Mouse (Mus musculus) limb, embryonic 10.5 days (tissue): Measurements from ENCODE around the gene Spo11. TPM values are rescaled to one million over a fixed set of nuclear protein-coding genes. Genes with fewer than 3 reads are reported as not detected.
A peak's percentile ranks its signal among the peaks of the same experiment; 100 is the strongest.

Source experiments
- DNase-seq: peaks from one replicate; pipeline ENCODE4 v3.0.0-alpha.2; 2017; ENCODE audit warnings: low spot score
- H3K27ac ChIP-seq: fragments of 300-500 bp; sonication (generic); 2 replicates; pipeline ENCODE4 v1.5.1; 2016; ENCODE audit warnings: mild to moderate bottlenecking
- H3K27me3 ChIP-seq: fragments of 300-500 bp; sonication (generic); 2 replicates; pipeline ENCODE4 v1.6.1; 2016; ENCODE audit warnings: low read depth, mild to moderate bottlenecking; ENCODE audit not compliant: poor library complexity, severe bottlenecking
- H3K36me3 ChIP-seq: fragments of 300-500 bp; sonication (generic); 2 replicates; pipeline ENCODE4 v1.6.1; 2016; ENCODE audit warnings: mild to moderate bottlenecking, moderate library complexity
- H3K4me1 ChIP-seq: fragments of 300-500 bp; sonication (generic); 2 replicates; pipeline ENCODE4 v1.6.1; 2016
- H3K4me3 ChIP-seq: fragments of 300-500 bp; sonication (generic); 2 replicates; pipeline ENCODE4 v1.5.1; 2016; ENCODE audit warnings: mild to moderate bottlenecking, moderate library complexity
- H3K9me3 ChIP-seq: fragments of 300-500 bp; sonication (generic); replicated peaks from 2 replicates; pipeline ENCODE4 v1.6.1; 2016; ENCODE audit warnings: mild to moderate bottlenecking
- WGBS: fragments of 180-500 bp; shearing (Covaris S2); methylation state at CpG from one replicate; pipeline ENCODE4 v1.1.7; 2016; 5-methylcytosine and 5-hydroxymethylcytosine counted together
- polyA plus RNA-seq: library from polyadenylated mRNA; unstranded; fragments of >200 nt; fragmentation: Nextera tagmentation; extraction: Ambion mirVana; gene quantifications from 2 replicates; pipeline ENCODE4 v1.2.1, GENCODE M21; 2016

Gene Spo11
- polyA plus RNA-seq, 1 experiment from 2014 or later: 0.79 TPM

DNA sequence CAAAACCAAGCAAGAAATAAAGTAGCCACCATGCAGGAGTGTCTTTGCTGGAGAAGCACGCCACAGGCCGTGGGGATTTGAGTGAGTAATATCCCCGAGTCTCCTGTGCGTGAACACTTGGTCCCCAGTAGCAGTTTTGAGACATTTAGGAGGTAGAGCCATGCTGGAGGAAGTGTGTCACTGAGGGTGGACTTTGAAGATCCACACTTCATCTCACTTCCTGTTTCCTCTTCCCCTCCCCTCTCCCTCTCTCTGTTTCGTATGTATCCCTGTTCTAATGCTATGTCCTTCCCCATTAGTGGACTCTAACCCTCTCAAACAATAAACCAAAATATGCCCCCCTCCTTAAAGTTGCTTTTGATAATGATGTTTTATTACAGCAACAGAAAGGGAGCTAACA lies 11.0 kb upstream of the Spo11 start:
- Histone ChIP-seq H3K27me3 (no peaks in the 10 kb centered on the region), H3K9me3 (no peaks in the 10 kb centered on the region), H3K27ac (no peak overlapping the region), H3K36me3 (no peaks in the 10 kb centered on the region), H3K4me1 (peaks cover 7% of the 10 kb centered on the region), H3K4me3 (no peak overlapping the region)
- no peak for DNase-seq
- WGBS: 83% methylated on average over 5 of the region's 5 CpGs

- Histone ChIP-seq H3K4me1 (peaks cover 23% of the 10 kb centered on the region), H3K27me3 (no peaks in the 10 kb centered on the region), H3K27ac (no peak overlapping the region), H3K36me3 (no peaks in the 10 kb centered on the region), H3K4me3 (no peak overlapping the region), H3K9me3 (no peaks in the 10 kb centered on the region)
- DNase-seq: no peak
- 86% methylated on average over 2 of the region's 2 CpGs for WGBS
Observed at GRCm38 (mm10) chr2:172971865-172972264, 5.6 kb upstream of the Spo11 start.

DNA sequence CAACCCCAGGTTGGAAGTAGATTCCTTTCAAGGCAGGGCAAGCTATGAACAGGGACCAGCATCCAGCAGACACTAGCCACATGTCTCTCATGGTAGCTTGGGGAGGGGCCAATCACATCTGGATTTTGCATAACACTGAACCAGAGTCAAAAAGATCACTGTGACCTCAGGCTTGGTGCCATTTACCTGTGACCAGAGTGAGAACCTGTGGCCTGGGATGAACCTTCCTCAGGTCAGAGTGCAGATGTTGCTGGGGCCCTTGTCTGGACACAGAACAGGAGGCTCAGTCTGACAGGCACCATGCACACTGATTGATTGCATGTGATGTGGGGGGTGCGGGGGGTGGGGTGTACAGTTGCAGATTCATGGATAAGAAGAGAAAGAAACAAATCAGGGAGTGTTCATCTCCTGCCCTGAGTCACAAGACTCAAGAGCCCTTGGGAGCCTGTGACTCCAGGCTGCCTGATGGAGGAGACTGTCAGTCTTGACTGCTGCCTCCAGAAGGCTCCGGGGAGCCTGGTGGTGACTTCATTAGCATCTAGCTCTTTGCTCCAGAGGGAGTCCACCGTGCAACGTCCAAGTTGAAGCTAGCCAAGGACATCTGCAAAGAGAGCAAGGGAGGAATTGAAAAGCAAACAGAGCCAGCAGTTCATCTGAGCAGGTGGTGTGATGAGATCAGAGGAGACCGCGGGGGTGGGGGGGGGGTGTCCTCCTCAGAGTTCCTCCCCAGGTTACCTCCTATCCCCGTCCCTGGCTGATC lies 3.5 kb upstream of the Spo11 start:
- peaks cover 7% of the 10 kb centered on the region; the same call in 1 of the 2 replicates for H3K27me3 ChIP-seq
- DNase-seq: no peak
- H3K4me3 ChIP-seq: no peak overlapping the region
- H3K9me3 ChIP-seq: no peaks in the 10 kb centered on the region
- H3K27ac ChIP-seq: no peak overlapping the region; the same call in 1 of the 2 replicates
- WGBS: 30% methylated on average over 7 of the region's 7 CpGs
- H3K36me3 ChIP-seq: no peaks in the 10 kb centered on the region
- H3K4me1 ChIP-seq: peaks cover 40% of the 10 kb centered on the region

DNA sequence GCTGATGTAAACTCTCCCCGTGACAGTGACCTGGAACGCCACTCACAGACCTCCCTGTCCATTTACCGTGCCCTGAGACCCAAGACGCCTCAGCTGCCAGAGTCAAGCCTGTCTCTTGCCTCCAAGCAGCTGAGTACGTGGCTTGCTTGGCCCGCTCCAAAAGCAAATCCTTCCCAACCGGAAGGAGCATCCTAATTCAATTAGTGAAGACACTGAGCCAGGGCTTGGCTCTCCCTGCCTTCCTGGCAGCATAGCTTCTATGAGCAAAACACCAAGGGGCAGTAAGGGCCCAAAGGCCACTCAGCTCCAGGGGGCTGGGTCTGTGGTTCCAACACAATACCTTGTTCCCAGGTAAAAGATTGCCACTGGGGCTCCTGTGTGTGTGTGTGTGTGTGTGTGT lies 2.8 kb upstream of the Spo11 start:
- Histone ChIP-seq H3K4me3 (no peak overlapping the region), H3K27ac (peak overlapping the region; percentile 43)

DNA sequence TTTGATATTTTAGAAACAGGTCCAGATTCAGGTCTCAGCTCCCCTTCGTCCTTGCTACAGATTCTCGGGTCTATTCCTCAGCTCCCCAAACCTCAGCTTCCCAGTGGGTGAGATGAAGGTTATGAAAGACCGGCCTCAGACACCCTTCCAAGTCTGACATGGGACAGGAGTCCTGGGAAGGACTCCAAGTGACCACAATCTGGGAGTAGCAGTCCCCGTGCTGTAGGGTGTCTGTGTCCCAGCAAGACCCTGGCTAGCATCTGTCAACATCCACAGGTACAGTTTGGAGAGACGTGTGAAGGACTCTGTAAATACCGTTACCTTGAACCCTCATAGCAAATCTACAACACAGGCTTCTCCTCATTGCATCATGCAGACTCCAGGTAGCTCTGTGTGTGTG lies 2.3 kb upstream of the Spo11 start:
- WGBS: 78% methylated on average over 6 of the region's 6 CpGs
- H3K27me3 ChIP-seq: peaks cover 7% of the 10 kb centered on the region; the same call in 1 of the 2 replicates
- peaks cover 40% of the 10 kb centered on the region for H3K4me1 ChIP-seq
- no peak for DNase-seq
- H3K27ac ChIP-seq: peak overlapping the region; percentile 43; the same call in 1 of the 2 replicates
- no peaks in the 10 kb centered on the region for H3K36me3 ChIP-seq
- H3K4me3 ChIP-seq: no peak overlapping the region
- no peaks in the 10 kb centered on the region for H3K9me3 ChIP-seq

More for the DNA sequence above, 2.8 kb upstream of the Spo11 start:
- Histone ChIP-seq H3K27me3 (peaks cover 7% of the 10 kb centered on the region; the same call in 1 of the 2 replicates), H3K36me3 (no peaks in the 10 kb centered on the region), H3K4me1 (peaks cover 40% of the 10 kb centered on the region), H3K9me3 (no peaks in the 10 kb centered on the region)
- no peak for DNase-seq
- 46% methylated on average over 7 of the region's 7 CpGs for WGBS

GRCm38 (mm10) chr2:172976661-172977238 lies 750 bp upstream of the Spo11 start:
- H3K36me3 ChIP-seq: no peaks in the 10 kb centered on the region
- H3K9me3 ChIP-seq: no peaks in the 10 kb centered on the region
- DNase-seq: no peak
- H3K27ac ChIP-seq: peak overlapping the region; percentile 80
- H3K4me3 ChIP-seq: peak overlapping the region; percentile 36
- peaks cover 40% of the 10 kb centered on the region for H3K4me1 ChIP-seq
- WGBS: 28% methylated on average over 7 of the region's 7 CpGs
- H3K27me3 ChIP-seq: peaks cover 7% of the 10 kb centered on the region; the same call in 1 of the 2 replicates

DNA sequence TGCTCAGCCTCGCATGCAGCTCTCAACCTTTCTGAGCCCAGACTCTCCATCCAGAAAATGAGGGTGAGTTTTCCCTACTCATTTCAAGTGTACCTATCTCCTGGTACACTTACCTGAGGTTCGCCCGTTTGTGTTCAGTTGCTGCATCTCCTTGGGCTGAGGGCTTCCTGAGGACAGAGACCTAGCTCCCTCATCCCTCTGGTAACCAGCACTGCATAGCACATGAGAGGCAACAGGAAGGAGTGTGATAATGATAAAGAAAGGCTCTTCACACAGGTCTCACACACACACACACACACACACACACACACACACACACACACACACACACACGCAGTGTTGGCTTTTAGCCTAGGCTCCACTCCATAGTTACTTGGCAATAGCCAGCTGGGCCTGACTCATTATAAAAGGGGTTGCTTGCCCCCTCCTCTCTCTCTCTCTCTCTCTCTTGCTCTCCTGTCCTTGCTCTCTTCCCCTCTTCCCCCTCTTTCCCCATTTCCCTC lies 682 bp downstream of the Spo11 start:
- Histone ChIP-seq H3K27me3 (peaks cover 7% of the 10 kb centered on the region; the same call in 1 of the 2 replicates), H3K4me3 (no peak overlapping the region), H3K27ac (0 out of 2 replicates have a peak overlapping the region, but pooled peaks have one; percentile 80), H3K9me3 (no peaks in the 10 kb centered on the region), H3K4me1 (peaks cover 40% of the 10 kb centered on the region), H3K36me3 (no peaks in the 10 kb centered on the region)
- no peak for DNase-seq
- WGBS: 59% methylated on average over 4 of the region's 4 CpGs

DNA sequence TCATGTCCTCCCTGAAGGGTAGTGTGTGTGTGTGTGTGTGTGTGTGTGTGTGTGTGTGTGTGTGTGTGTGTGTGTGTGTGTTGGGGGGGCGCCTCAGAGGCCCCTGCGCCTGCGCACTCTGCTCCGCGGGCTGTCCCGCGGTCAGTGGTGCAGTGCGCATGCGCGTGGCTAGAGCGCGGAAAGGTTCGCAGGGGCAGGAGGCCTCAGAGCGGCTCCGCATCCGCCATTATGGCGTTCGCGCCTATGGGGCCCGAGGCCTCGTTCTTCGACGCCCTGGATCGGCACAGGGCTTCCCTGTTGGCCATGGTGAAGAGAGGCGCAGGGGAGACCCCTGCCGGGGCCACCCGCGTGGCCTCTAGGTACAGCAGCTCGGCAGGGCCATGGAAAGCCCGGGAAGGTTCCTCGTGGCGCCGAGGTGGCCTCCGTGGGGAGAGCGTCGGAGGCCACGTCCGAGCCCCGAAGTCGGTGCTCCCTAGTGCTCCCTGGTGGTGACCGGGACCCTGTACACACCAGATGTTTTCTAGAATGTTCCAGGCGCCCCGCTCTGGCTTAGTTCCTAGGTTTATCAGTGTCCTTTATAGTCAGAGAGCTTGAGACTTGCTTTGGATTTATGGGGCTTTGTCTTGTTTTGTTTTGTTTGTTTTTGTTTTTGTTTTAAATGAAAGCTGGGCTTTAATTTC lies 2.3 kb downstream of the Spo11 start:
- H3K27ac ChIP-seq: no peak overlapping the region
- H3K4me1 ChIP-seq: peaks cover 31% of the 10 kb centered on the region
- peaks cover 7% of the 10 kb centered on the region; the same call in 1 of the 2 replicates for H3K27me3 ChIP-seq
- H3K36me3 ChIP-seq: no peaks in the 10 kb centered on the region
- no peaks in the 10 kb centered on the region for H3K9me3 ChIP-seq
- WGBS: 95% methylated on average over 43 of the region's 43 CpGs
- DNase-seq: no peak
- H3K4me3 ChIP-seq: no peak overlapping the region

GRCm38 (mm10) chr2:172982776-172983561 lies 5.5 kb downstream of the Spo11 start:
- no peak for DNase-seq
- Histone ChIP-seq H3K4me1 (peaks cover 12% of the 10 kb centered on the region; the same call in 1 of the 2 replicates), H3K36me3 (no peaks in the 10 kb centered on the region), H3K27ac (no peak overlapping the region), H3K4me3 (no peak overlapping the region), H3K9me3 (no peaks in the 10 kb centered on the region), H3K27me3 (peaks cover 21% of the 10 kb centered on the region; the same call in 1 of the 2 replicates)
- 78% methylated on average over 9 of the region's 9 CpGs for WGBS

- 0 out of 2 replicates have a peak, but pooled peaks cover 3% of the 10 kb centered on the region for H3K4me1 ChIP-seq
- no peak for DNase-seq
- WGBS: 84% methylated on average over 6 of the region's 6 CpGs
- H3K27me3 ChIP-seq: peaks cover 16% of the 10 kb centered on the region; the same call in 1 of the 2 replicates
- H3K4me3 ChIP-seq: no peak overlapping the region
- H3K27ac ChIP-seq: no peak overlapping the region
- H3K9me3 ChIP-seq: no peaks in the 10 kb centered on the region
- no peaks in the 10 kb centered on the region for H3K36me3 ChIP-seq
Observed at GRCm38 (mm10) chr2:172990161-172990560, 12.7 kb downstream of the Spo11 start.

DNA sequence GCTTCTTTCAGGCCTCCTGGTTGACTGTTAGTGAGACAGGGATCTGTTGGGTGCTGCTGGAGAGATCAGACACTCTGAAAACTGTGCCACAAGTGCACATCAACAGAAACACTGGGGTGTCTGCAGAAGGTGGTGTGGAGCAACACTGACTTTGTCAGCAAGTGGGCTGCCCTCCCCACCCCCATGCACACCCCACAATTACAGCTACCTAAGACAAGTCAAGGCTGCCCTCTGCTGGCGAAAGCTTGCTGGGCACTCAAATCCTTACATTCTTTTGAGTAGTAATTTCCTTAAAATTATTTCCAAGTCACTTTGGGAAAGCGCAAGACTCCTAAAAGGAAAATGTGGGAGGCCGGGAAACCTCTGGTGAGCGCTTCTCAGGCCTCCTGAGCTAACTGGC lies 18.7 kb downstream of the Spo11 start:
- peak; percentile 88 for DNase-seq
- peak overlapping the region; percentile 28; the same call in 1 of the 2 replicates for H3K27ac ChIP-seq
- H3K4me3 ChIP-seq: no peak overlapping the region
- H3K4me1 ChIP-seq: peaks cover 15% of the 10 kb centered on the region
- no peaks in the 10 kb centered on the region for H3K9me3 ChIP-seq
- WGBS: 25% methylated on average over 4 of the region's 4 CpGs
- H3K36me3 ChIP-seq: 0 out of 2 replicates have a peak, but pooled peaks cover 1% of the 10 kb centered on the region
- H3K27me3 ChIP-seq: no peaks in the 10 kb centered on the region; the same call in 1 of the 2 replicates

GRCm38 (mm10) chr2:172997748-172998147 lies 20.2 kb downstream of the Spo11 start:
- WGBS: 62% methylated on average over 11 of the region's 11 CpGs
- no peaks in the 10 kb centered on the region for H3K9me3 ChIP-seq
- peaks cover 23% of the 10 kb centered on the region for H3K4me1 ChIP-seq
- H3K4me3 ChIP-seq: no peak overlapping the region
- peaks cover 17% of the 10 kb centered on the region for H3K36me3 ChIP-seq
- no peak overlapping the region for H3K27ac ChIP-seq
- H3K27me3 ChIP-seq: no peaks in the 10 kb centered on the region; the same call in 1 of the 2 replicates
- no peak for DNase-seq
